Mouse (Mus musculus) heart, adult 2 months (tissue): ENCODE results near the gene Atp2b2.

ENCODE experiments used
- CTCF ChIP-seq: fragments of 200-600 bp; IDR thresholded peaks from 2 replicates; pipeline ENCODE4 v1.8.1; 2022; ENCODE audit warnings: antibody characterized with exemption, mild to moderate bottlenecking, moderate library complexity
- EP300 ChIP-seq: fragments of 200-500 bp; IDR thresholded peaks from 2 replicates; pipeline ENCODE4 v1.6.1; 2011; ENCODE audit warnings: low read depth, low read length, control low read depth; ENCODE audit not compliant: insufficient read depth
- POLR2A ChIP-seq: fragments of 200-500 bp; IDR thresholded peaks from 2 replicates; pipeline ENCODE4 v1.6.1; 2011; ENCODE audit warnings: mild to moderate bottlenecking, low read depth, low read length, control low read depth; ENCODE audit not compliant: insufficient read depth

DNA sequence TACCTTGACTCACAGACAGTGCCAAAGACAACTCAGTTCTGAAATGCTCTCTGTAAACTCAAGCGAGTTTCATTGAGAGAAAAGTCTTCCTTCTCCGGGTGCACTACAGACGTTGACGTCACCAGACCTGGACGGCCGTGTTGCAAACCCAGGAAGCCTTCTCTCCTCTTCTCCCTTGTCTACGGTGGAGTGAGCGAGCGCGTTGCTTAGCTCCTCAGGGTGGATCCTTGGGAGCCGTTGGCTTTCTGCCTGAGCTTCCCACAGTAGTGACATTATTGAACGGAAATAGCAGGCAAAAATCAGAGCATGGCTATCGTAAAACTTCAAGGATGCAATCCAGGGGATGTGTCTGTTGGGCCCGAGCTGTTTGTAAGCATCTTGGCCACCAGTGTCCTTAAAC is 295.1 kb downstream of the Atp2b2 start:
- TF ChIP-seq CTCF = no peak
- TF ChIP-seq POLR2A = no peak
- TF ChIP-seq EP300 = no peak
